Mouse (Mus musculus) right cerebral cortex, postnatal 36 days (tissue): ENCODE results near the gene Ppp1r3c.
"Not testable (repeated sequence)": the region's sequence is repeated elsewhere in the genome, so short reads cannot be mapped to it uniquely, and the experiment has no call there.

Experiments used
- DNase-seq, 2 experiments: peaks; one replicate each; pipeline ENCODE4 v3.0.0; 2022; ENCODE audit warnings: low spot score in 2 of 2, mixed read lengths in 1 of 2

The Ppp1r3c gene

GRCm38 (mm10) chr19:36736537-36736936 is at the start of gene Ppp1r3c:
TSS of gene Ppp1r3c (minus strand) at chr19:36736653.
- peak; percentile 82 to 89 for DNase-seq

GRCm38 (mm10) chr19:36783179-36783578 is 46.7 kb upstream of the Ppp1r3c start:
- no peak for DNase-seq

- DNase-seq, result no peak
Measured at GRCm38 (mm10) chr19:36782591-36782990, 46.1 kb upstream of the Ppp1r3c start.

GRCm38 (mm10) chr19:36781996-36782395 is 45.5 kb upstream of the Ppp1r3c start:
- no peak for DNase-seq

- DNase-seq, result no peak
Measured at GRCm38 (mm10) chr19:36780375-36780774, 43.9 kb upstream of the Ppp1r3c start.

- no peak for DNase-seq
Measured at GRCm38 (mm10) chr19:36779765-36780164, 43.3 kb upstream of the Ppp1r3c start.

GRCm38 (mm10) chr19:36775531-36775930 is 39.1 kb upstream of the Ppp1r3c start:
- DNase-seq, result no peak

- DNase-seq, result no peak
Measured at GRCm38 (mm10) chr19:36773716-36774459, 37.4 kb upstream of the Ppp1r3c start.

- DNase-seq, result no peak
Measured at GRCm38 (mm10) chr19:36768084-36768483, 31.6 kb upstream of the Ppp1r3c start.

- DNase-seq, result no peak
Measured at GRCm38 (mm10) chr19:36764451-36764850, 28.0 kb upstream of the Ppp1r3c start.

- DNase-seq, result no peak
Measured at GRCm38 (mm10) chr19:36748996-36749395, 12.5 kb upstream of the Ppp1r3c start.

GRCm38 (mm10) chr19:36742331-36742730 is 5.9 kb upstream of the Ppp1r3c start:
- no peak for DNase-seq

- no peak for DNase-seq
Measured at GRCm38 (mm10) chr19:36739566-36740211, 3.2 kb upstream of the Ppp1r3c start.

- DNase-seq, result no peak
Measured at GRCm38 (mm10) chr19:36738009-36738408, 1.6 kb upstream of the Ppp1r3c start.

GRCm38 (mm10) chr19:36737087-36737486 is 634 bp upstream of the Ppp1r3c start:
- no peak for DNase-seq

GRCm38 (mm10) chr19:36734308-36735038 is 2.0 kb downstream of the Ppp1r3c start:
- DNase-seq, result no peak

- no peak for DNase-seq
Measured at GRCm38 (mm10) chr19:36733191-36733943, 3.1 kb downstream of the Ppp1r3c start.

GRCm38 (mm10) chr19:36731310-36731709 is 5.1 kb downstream of the Ppp1r3c start:
- DNase-seq, result no peak

- not testable (repeated sequence) for DNase-seq
Measured at GRCm38 (mm10) chr19:36730414-36730813, 6.0 kb downstream of the Ppp1r3c start.

GRCm38 (mm10) chr19:36728741-36729460 is 7.6 kb downstream of the Ppp1r3c start:
- no peak for DNase-seq

- no peak for DNase-seq
Measured at GRCm38 (mm10) chr19:36724970-36725369, 11.5 kb downstream of the Ppp1r3c start.
